Mouse (Mus musculus) cerebellum, adult 2 months (tissue): ENCODE measurements around the gene Spint4.

Experiments used
- CTCF ChIP-seq: fragments of 200-500 bp; IDR thresholded peaks from 2 replicates; pipeline ENCODE4 v1.5.1; 2011; ENCODE audit warnings: low read depth, mild to moderate bottlenecking, control low read depth, low read length, moderate library complexity, borderline replicate concordance; ENCODE audit not compliant: insufficient read depth
- POLR2A ChIP-seq: fragments of 200-500 bp; IDR thresholded peaks from 2 replicates; pipeline ENCODE4 v1.6.1; 2011; ENCODE audit warnings: low read length, control low read depth, borderline replicate concordance; ENCODE audit not compliant: insufficient read depth

DNA sequence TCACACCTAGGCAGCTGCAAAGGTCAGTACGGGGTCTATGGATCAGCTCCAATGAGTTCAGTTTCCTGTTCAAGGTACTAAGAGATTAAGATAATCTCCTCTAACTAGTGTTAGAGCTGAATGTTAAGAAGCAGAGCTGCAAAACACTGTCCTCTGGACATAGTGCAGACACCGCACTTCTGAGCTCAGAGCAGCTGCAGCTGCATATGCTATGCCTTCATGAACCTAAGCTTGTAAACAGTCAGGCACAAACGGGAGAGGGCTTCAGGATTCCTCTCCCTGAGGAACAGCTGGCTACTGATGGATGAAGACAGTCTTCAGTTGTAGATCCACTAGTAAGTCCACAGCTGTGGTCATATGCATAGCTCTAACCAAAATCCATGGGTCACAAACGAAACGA is 2.7 kb downstream of the Spint4 start:
- TF ChIP-seq POLR2A (no peak), CTCF (no peak)
